21 mouse cellular contexts compared by ENCODE assay signal in the genomic region with DNA sequence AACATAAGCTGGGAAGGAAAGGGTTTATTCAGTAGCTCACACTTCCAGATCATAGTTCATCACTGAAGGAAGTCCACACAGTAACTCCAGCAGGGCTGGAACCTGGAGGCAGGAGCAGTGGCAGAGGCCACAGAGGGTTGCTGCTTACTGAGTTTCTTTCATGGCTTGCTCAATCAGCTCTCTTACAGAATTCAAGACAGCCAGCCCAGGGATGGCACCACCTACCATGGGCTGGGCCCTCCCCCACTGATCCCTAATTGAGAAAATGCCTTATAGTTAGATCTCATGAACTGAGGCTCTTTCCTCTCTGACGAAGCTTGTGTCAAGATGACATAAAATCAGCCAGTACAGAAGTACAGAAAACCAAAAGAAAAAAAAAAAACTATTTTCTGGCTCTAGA.
DNase-seq lines count a peak whose midpoint lies in the region; ATAC-seq lines count a peak whose summit lies in the region.
"Had no signal": no experiment of that assay in that cellular context is flagged by ENCODE, and none has a peak within 500 bp of the region (broad histone marks: within the 10 kb centered on the region; RNA-seq: fewer than 3 reads in every experiment).

No protein-coding gene starts in this region.

- no peak overlapping the region for H3K27ac ChIP-seq in midbrain, embryonic 11.5 days (ENCODE audit: low read depth, low read length)
- H3K27ac ChIP-seq in midbrain, embryonic 14.5 days (replicated peaks; ENCODE audit: low read depth, low read length) = no peak overlapping the region
- H3K27ac ChIP-seq in neural tube, embryonic 15.5 days (replicated peaks) = peak overlapping the region; percentile 33; the same call in 1 of the 2 replicates

- peak; percentile 62 for DNase-seq in heart, adult 11 months
- no peak for DNase-seq in heart, adult 8-10 months (ENCODE audit: low spot score)
- peak; percentile 59 for DNase-seq in midbrain, embryonic 11.5 days (ENCODE audit: low spot score, missing footprints)
- no peak for DNase-seq in midbrain, embryonic 14.5 days
- DNase-seq in neural tube, embryonic 10.5 days (ENCODE audit: extremely low spot score, low spot score) = no peak
- DNase-seq: adrenal gland, adult 2 months; adrenal gland, adult 8-10 months; adrenal gland, postnatal 10 days; adrenal gland, postnatal 14 days; adrenal gland, postnatal 25 days; adrenal gland, postnatal 36 days; B cell, adult 2 months; cerebellum, adult 11 months; cerebellum, adult 11-12 months; cerebellum, adult 18-20 months had no signal

- H3K4me2 ChIP-seq in midbrain, embryonic 11.5 days = no peak overlapping the region
- no peak overlapping the region for H3K4me2 ChIP-seq in midbrain, embryonic 14.5 days (ENCODE audit: low read length)
- no peak overlapping the region for H3K4me2 ChIP-seq in neural tube, embryonic 15.5 days

- 59% methylated on average over 1 of the region's 1 CpGs for WGBS in midbrain, embryonic 11.5 days
- 55% methylated on average over 1 of the region's 1 CpGs for WGBS in midbrain, embryonic 14.5 days
- 47% methylated on average over 1 of the region's 1 CpGs for WGBS in neural tube, embryonic 15.5 days

- H3K27me3 ChIP-seq in midbrain, embryonic 11.5 days (ENCODE audit: control insufficient read depth, insufficient read depth, low read length) = no peaks in the 10 kb centered on the region
- H3K27me3 ChIP-seq in midbrain, embryonic 14.5 days (ENCODE audit: control insufficient read depth, insufficient read depth, low read length) = no peaks in the 10 kb centered on the region
- H3K27me3 ChIP-seq in neural tube, embryonic 15.5 days (replicated peaks) = no peaks in the 10 kb centered on the region
- H3K27me3 ChIP-seq: CH12.LX, Patski had no signal

- no peak for ATAC-seq in midbrain, embryonic 11.5 days (ENCODE audit: low FRiP score)
- no peak for ATAC-seq in midbrain, embryonic 14.5 days (ENCODE audit: low FRiP score, low TSS enrichment)
- no peak for ATAC-seq in neural tube, embryonic 15.5 days (ENCODE audit: low FRiP score)
- ATAC-seq: activated CD4-positive, CD25-positive, alpha-beta regulatory T cell, adult 4 months; CD4-positive, CD25-positive, alpha-beta regulatory T cell, adult 4 months; Patski had no signal

- no peak overlapping the region for H3K4me3 ChIP-seq in midbrain, embryonic 11.5 days (ENCODE audit: low read depth, low read length)
- no peak overlapping the region for H3K4me3 ChIP-seq in midbrain, embryonic 14.5 days (replicated peaks; ENCODE audit: low read depth, low read length)
- no peak overlapping the region for H3K4me3 ChIP-seq in neural tube, embryonic 15.5 days (replicated peaks)

- no peaks in the 10 kb centered on the region for H3K4me1 ChIP-seq in midbrain, embryonic 11.5 days (ENCODE audit: control insufficient read depth, insufficient read depth, low read length)
- 0 out of 2 replicates have a peak, but pooled peaks cover 2% of the 10 kb centered on the region for H3K4me1 ChIP-seq in midbrain, embryonic 14.5 days (ENCODE audit: control insufficient read depth, insufficient read depth, low read length)
- no peaks in the 10 kb centered on the region; the same call in 1 of the 2 replicates for H3K4me1 ChIP-seq in neural tube, embryonic 15.5 days

- H3K9ac ChIP-seq in midbrain, embryonic 11.5 days (ENCODE audit: low read length) = no peak overlapping the region
- no peak overlapping the region for H3K9ac ChIP-seq in midbrain, embryonic 14.5 days (replicated peaks; ENCODE audit: low read length)
- no peak overlapping the region for H3K9ac ChIP-seq in neural tube, embryonic 15.5 days (replicated peaks)

- H3K36me3 ChIP-seq in midbrain, embryonic 11.5 days (ENCODE audit: control insufficient read depth, insufficient read depth, low read length) = no peaks in the 10 kb centered on the region
- H3K36me3 ChIP-seq in midbrain, embryonic 14.5 days (ENCODE audit: control insufficient read depth, insufficient read depth, low read length) = no peaks in the 10 kb centered on the region
- no peaks in the 10 kb centered on the region for H3K36me3 ChIP-seq in neural tube, embryonic 15.5 days
- H3K36me3 ChIP-seq: G1E had no signal

- no peaks in the 10 kb centered on the region for H3K9me3 ChIP-seq in midbrain, embryonic 11.5 days (ENCODE audit: control insufficient read depth, low read length)
- H3K9me3 ChIP-seq in midbrain, embryonic 14.5 days (ENCODE audit: control insufficient read depth, low read length) = no peaks in the 10 kb centered on the region
- H3K9me3 ChIP-seq in neural tube, embryonic 15.5 days (replicated peaks) = no peaks in the 10 kb centered on the region

Comparison
In these comparisons a context has a peak if more than half of its experiments do, and no peak if none do; other contexts are left out.
1. DNase-seq: peak in heart, adult 11 months (single experiment) and midbrain, embryonic 11.5 days (single experiment); none in heart, adult 8-10 months (single experiment), midbrain, embryonic 14.5 days (single experiment) and neural tube, embryonic 10.5 days (single experiment).